Mouse (Mus musculus) neural tube, embryonic 15.5 days (tissue): ENCODE data around the gene Zfp84. TPM values are rescaled to one million over a fixed set of nuclear protein-coding genes. Genes with fewer than 3 reads are reported as not detected.

ENCODE experiments used
- ATAC-seq: fragments of 200-750 bp; cut with Nextera tagmentation; 2 replicates; pipeline ENCODE4 v1.8.0; 2017; ENCODE audit warnings: mild to moderate bottlenecking, moderate TSS enrichment, moderate library complexity; ENCODE audit not compliant: low FRiP score
- H3K27ac ChIP-seq: fragments of 300-500 bp; sonication (generic); replicated peaks from 2 replicates; pipeline ENCODE4 v1.5.1; 2015; ENCODE audit warnings: mild to moderate bottlenecking, inconsistent platforms
- H3K27me3 ChIP-seq: fragments of 300-500 bp; sonication (generic); replicated peaks from 2 replicates; pipeline ENCODE4 v1.6.1; 2015; ENCODE audit warnings: inconsistent platforms
- H3K36me3 ChIP-seq: fragments of 300-500 bp; sonication (generic); 2 replicates; pipeline ENCODE4 v1.6.1; 2015; ENCODE audit warnings: inconsistent platforms
- H3K4me1 ChIP-seq: fragments of 300-500 bp; sonication (generic); 2 replicates; pipeline ENCODE4 v1.6.1; 2015; ENCODE audit warnings: inconsistent platforms
- H3K4me2 ChIP-seq: fragments of 300-500 bp; sonication (generic); 2 replicates; pipeline ENCODE4 v1.6.1; 2015; ENCODE audit warnings: inconsistent platforms, mild to moderate bottlenecking, moderate library complexity
- H3K4me3 ChIP-seq: fragments of 300-500 bp; sonication (generic); replicated peaks from 2 replicates; pipeline ENCODE4 v1.5.1; 2015; ENCODE audit warnings: mild to moderate bottlenecking, inconsistent platforms
- H3K9ac ChIP-seq: fragments of 300-500 bp; sonication (generic); replicated peaks from 2 replicates; pipeline ENCODE4 v1.6.1; 2015; ENCODE audit warnings: mild to moderate bottlenecking, inconsistent platforms
- H3K9me3 ChIP-seq: fragments of 300-500 bp; sonication (generic); replicated peaks from 2 replicates; pipeline ENCODE4 v1.6.1; 2016; ENCODE audit warnings: inconsistent platforms
- WGBS: fragments of 180-500 bp; shearing (Covaris S2); methylation state at CpG from one replicate; pipeline ENCODE4 v1.1.7; 2015; ENCODE audit warnings: mixed read lengths; 5-methylcytosine and 5-hydroxymethylcytosine counted together
- microRNA counts: library from miRNA; unstranded; fragments of <30 nt; microRNA quantifications from one replicate; lab custom pipeline; 2016
- microRNA-seq: library from miRNA; unstranded; fragments of <30 nt; microRNA quantifications from one replicate; pipeline ENCODE4, GENCODE M21; 2017
- polyA plus RNA-seq: library from polyadenylated mRNA; unstranded; fragments of >200 nt; fragmentation: Nextera tagmentation; extraction: Ambion mirVana; gene quantifications from 2 replicates; pipeline ENCODE4 v1.2.1, GENCODE M21; 2015

The Zfp84 gene
- polyA plus RNA-seq, 1 experiment from 2014 or later = 13.2 TPM

- peak overlapping the region; percentile 84 for H3K4me2 ChIP-seq
- ATAC-seq = peak; percentile 73
- no peaks in the 10 kb centered on the region for H3K9me3 ChIP-seq
- peaks cover 23% of the 10 kb centered on the region for H3K36me3 ChIP-seq
- peaks cover 49% of the 10 kb centered on the region for H3K4me1 ChIP-seq
- H3K9ac ChIP-seq = peak overlapping the region; percentile 57
- H3K27me3 ChIP-seq = no peaks in the 10 kb centered on the region
- peak overlapping the region; percentile 58 for H3K4me3 ChIP-seq
- WGBS = 1% methylated on average over 12 of the region's 12 CpGs
- H3K27ac ChIP-seq = peak overlapping the region; percentile 74
These were observed 50.4 kb downstream of the Zfp84 start for GRCm38 (mm10) chr7:29818619-29819254.

DNA sequence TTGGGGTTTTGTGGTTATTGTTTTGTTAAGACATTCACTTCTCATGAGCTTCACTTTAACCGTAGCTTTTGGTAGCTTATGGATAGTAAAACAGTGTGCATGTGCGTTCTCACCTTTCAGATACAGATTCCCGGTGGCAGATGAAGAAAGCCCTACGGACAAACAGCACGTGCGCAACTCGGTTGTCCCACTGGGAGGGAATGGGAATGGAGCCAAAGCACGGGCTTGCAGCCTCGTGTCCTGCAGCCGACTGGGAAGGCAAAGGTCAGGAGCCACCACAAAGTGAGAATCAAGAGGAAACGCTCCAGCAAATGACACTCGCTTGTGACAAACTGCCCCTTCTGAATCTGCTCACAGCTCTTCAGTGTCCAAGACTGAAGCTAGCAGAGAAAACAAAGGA, 59.6 kb downstream of the Zfp84 start:
- H3K36me3 ChIP-seq = peaks cover 83% of the 10 kb centered on the region
- H3K4me3 ChIP-seq = no peak overlapping the region
- H3K9ac ChIP-seq = no peak overlapping the region
- no peak for ATAC-seq
- no peaks in the 10 kb centered on the region for H3K27me3 ChIP-seq
- no peak overlapping the region for H3K27ac ChIP-seq
- 95% methylated on average over 12 of the region's 12 CpGs for WGBS
- H3K4me1 ChIP-seq = no peaks in the 10 kb centered on the region
- H3K4me2 ChIP-seq = no peak overlapping the region
- 0 out of 2 replicates have a peak, but pooled peaks cover 8% of the 10 kb centered on the region for H3K9me3 ChIP-seq

MicroRNA genes within 50 kb of the gene (microRNA counts, 519-probe panel; counts per million panel counts)
- microRNA mmu-miR-1964 (lab: Ali Mortazavi, UCI) = 1,696 counts per million, percentile 26 among the panel's probes with 10 or more counts

Small RNA genes within 50 kb of the gene (microRNA-seq; reads per million reads assigned to microRNA genes)
- 0.69 reads per million for gene Mir1964

Other genes with a start within 250 kb of the Zfp84 start
- gene Sipa1l3, start 249.9 kb upstream of the Zfp84 start, polyA plus RNA-seq = 20.7 and 22.2 TPM in 2 replicates
- gene Catsperg2, start 41.5 kb upstream of the Zfp84 start, polyA plus RNA-seq = 0.11 and 0.27 TPM in 2 replicates
- gene Zfp30, start 15.4 kb downstream of the Zfp84 start, polyA plus RNA-seq = 10.2 and 11.8 TPM in 2 replicates
- gene Zfp790, start 47.6 kb downstream of the Zfp84 start, polyA plus RNA-seq = 20.6 and 23.4 TPM in 2 replicates
- 10.6 and 12.3 TPM in 2 replicates for gene Zfp940, start 85.1 kb downstream of the Zfp84 start, polyA plus RNA-seq
- gene Zfp420, start 91.4 kb downstream of the Zfp84 start, polyA plus RNA-seq = 19.4 and 20.5 TPM in 2 replicates
- 12.6 and 14.2 TPM in 2 replicates for gene Zfp27, start 138.0 kb downstream of the Zfp84 start, polyA plus RNA-seq
- 5.1 and 6.1 TPM in 2 replicates for gene Zfp383, start 139.7 kb downstream of the Zfp84 start, polyA plus RNA-seq
- gene Zfp74, start 185.5 kb downstream of the Zfp84 start, polyA plus RNA-seq = 20.0 and 20.2 TPM in 2 replicates
- 5.1 and 6.9 TPM in 2 replicates for gene Zfp568, start 215.4 kb downstream of the Zfp84 start, polyA plus RNA-seq